Mouse (Mus musculus): ENCODE results near the gene Ano6.

DNA sequence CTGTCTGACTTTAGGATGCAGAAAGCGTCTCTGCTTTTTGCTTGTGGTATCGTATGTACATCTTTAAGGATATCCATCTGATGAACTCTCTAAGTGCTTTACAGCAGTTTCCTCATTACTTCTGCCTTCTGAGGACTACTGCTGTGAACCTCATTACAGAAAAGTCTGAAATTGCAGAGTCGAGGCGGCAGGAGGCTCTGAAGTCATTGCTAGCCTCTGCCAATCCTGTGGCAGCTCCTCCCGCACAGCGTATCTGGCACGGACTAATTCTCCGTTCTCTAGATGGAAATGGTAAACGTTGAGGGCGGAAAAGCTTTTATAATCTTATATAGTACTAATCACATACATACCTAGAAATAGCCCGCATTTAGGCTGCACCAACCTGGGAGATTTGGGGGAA is 144.5 kb downstream of the Ano6 start:
- TF ChIP-seq CTCF (IDR thresholded peaks at IDR 0.05; ENCODE audit: extremely low read depth, insufficient read depth, insufficient read length, insufficient replicate concordance) (no peak), POLR2A (IDR thresholded peaks at IDR 0.05; ENCODE audit: low read depth, low read length) (no peak)

Measured in spleen, adult 2 months (tissue).